Mouse (Mus musculus): ENCODE data around the gene Mon2. TPM values are rescaled to one million over a fixed set of nuclear protein-coding genes. Genes with fewer than 3 reads are reported as not detected.
"Not testable (repeated sequence)": the region's sequence is repeated elsewhere in the genome, so short reads cannot be mapped to it uniquely, and the experiment has no call there.

Gene Mon2
- polyA plus RNA-seq, 1 experiment, result 49.0 TPM

DNA sequence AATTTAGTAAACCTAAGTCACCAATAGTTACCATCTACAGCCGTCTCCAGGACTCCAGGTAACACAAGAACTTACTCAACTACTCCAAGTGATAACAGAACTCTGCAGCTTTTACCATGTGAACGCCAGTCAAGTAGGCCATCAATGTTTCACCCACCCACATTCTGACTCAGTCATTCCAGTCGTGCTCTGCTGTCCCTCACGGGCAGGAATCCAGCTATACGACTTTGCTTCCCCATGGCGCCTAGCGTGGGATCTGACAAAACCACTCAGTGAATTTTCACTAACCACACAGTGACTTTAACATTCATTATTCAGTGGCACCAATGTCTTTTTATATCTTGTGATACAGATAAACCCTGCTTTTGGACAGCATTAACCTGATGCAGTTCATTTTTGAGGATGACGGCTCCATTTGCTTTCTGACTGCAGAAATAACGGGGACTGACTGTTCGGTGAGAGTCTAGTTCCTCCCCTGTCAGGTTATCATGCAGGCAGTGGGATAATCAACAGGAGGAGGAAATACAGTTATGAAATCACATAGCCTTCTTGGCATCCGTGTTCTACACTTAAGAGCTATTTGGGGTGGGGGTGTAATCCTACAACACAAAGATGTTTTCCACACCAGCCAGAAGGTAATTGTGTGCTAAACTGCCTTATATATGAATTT is 93.3 kb downstream of the Mon2 start:
- Histone ChIP-seq H3K4me1 (ENCODE audit: control insufficient read depth, insufficient read depth, insufficient read length, low read length) (peaks cover 7% of the 10 kb centered on the region; the same call in 1 of the 2 replicates), H3K36me3 (ENCODE audit: control insufficient read depth, insufficient read depth, low read length) (no peaks in the 10 kb centered on the region), H3K27me3 (ENCODE audit: control insufficient read depth, insufficient read depth, low read length) (no peaks in the 10 kb centered on the region), H3K27ac (ENCODE audit: insufficient read depth, low read depth, low read length) (no peak overlapping the region), H3K4me3 (ENCODE audit: low read depth, low read length) (no peak overlapping the region)
- WGBS, result 51% methylated on average over 11 of the region's 11 CpGs
- TF ChIP-seq POLR2A (IDR thresholded peaks at IDR 0.05; ENCODE audit: low read depth, low read length), result no peak
- no peak for TF ChIP-seq CTCF (IDR thresholded peaks at IDR 0.05; ENCODE audit: extremely low read depth, insufficient read length, insufficient replicate concordance, low read depth, low read length)

DNA sequence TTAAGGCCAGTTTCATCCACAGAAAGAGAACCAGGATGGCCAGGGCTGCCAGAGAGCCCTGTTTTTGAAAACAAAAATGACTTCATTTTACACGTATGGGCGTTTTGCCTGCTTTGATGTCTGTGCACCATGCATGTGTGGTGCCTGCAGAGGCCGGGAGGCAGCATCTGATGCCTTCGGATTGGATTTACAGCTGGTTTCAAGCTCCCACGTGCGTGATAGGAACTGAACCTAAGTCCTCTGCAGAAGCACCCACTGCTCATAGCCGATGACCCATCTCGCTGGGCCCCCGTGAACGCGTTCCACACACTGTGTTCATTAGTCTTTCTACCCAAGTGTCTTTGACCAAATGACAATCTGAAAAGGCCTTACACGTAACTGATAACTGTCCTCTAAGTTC is 96.2 kb downstream of the Mon2 start:
- 95% methylated on average over 12 of the region's 12 CpGs for WGBS
- Histone ChIP-seq H3K4me3 (ENCODE audit: low read depth, low read length) (no peak overlapping the region), H3K36me3 (ENCODE audit: control insufficient read depth, insufficient read depth, low read length) (no peaks in the 10 kb centered on the region)

DNA sequence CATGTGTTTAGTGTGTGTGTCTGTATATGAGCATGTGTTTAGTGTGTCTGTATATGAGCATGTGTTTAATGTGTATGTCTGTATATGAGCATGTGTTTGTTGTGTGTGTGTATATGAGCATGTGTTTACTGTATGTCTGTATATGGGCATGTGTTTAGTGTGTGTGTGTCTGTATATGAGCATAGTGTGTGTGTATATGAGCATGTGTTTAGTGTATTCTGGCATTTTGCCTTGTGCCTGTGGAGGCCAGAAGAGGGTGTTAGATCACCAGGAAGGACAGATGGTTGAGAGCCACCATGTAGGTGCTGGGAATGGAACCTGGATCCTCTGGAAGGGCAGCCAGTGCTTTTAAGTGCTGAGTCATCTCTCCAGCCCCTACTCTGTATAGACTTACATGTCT is 96.9 kb downstream of the Mon2 start:
- TF ChIP-seq CTCF (IDR thresholded peaks at IDR 0.05; ENCODE audit: extremely low read depth, insufficient read length, insufficient replicate concordance, low read depth, low read length) (no peak), POLR2A (IDR thresholded peaks at IDR 0.05; ENCODE audit: low read depth, low read length) (no peak)
- Histone ChIP-seq H3K36me3 (ENCODE audit: control insufficient read depth, insufficient read depth, low read length) (no peaks in the 10 kb centered on the region), H3K4me3 (ENCODE audit: low read depth, low read length) (no peak overlapping the region), H3K4me1 (ENCODE audit: control insufficient read depth, insufficient read depth, insufficient read length, low read length) (peaks cover 2% of the 10 kb centered on the region; the same call in 1 of the 2 replicates), H3K27me3 (ENCODE audit: control insufficient read depth, insufficient read depth, low read length) (no peaks in the 10 kb centered on the region), H3K27ac (ENCODE audit: insufficient read depth, low read depth, low read length) (no peak overlapping the region)

More for the DNA sequence above, 96.2 kb downstream of the Mon2 start:
- H3K27ac ChIP-seq (ENCODE audit: insufficient read depth, low read depth, low read length), result no peak overlapping the region
- H3K27me3 ChIP-seq (ENCODE audit: control insufficient read depth, insufficient read depth, low read length), result no peaks in the 10 kb centered on the region
- peaks cover 2% of the 10 kb centered on the region; the same call in 1 of the 2 replicates for H3K4me1 ChIP-seq (ENCODE audit: control insufficient read depth, insufficient read depth, insufficient read length, low read length)
- no peak for TF ChIP-seq POLR2A (IDR thresholded peaks at IDR 0.05; ENCODE audit: low read depth, low read length)
- TF ChIP-seq CTCF (IDR thresholded peaks at IDR 0.05; ENCODE audit: extremely low read depth, insufficient read length, insufficient replicate concordance, low read depth, low read length), result no peak

DNA sequence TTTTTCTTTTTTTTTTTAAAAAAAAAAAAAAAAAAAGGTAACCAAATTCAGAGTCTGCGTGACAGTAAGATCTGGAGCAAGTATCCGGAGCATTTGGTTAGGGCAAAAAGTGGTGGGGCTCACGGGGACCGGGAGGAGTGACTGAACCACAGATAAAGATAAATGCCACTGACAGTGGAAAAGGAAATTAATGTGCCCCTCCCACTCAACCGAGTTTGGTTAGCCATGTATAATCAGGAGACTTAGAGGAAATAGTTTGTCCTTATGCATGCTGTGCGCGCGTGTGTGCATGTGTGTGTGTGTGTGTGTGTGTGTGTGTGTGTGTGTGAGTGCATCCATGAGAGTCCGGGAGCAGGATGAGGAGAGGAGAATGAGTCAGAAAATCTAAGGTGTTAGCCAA is 100.3 kb downstream of the Mon2 start:
- Histone ChIP-seq H3K27me3 (ENCODE audit: control insufficient read depth, insufficient read depth, low read length) (no peaks in the 10 kb centered on the region), H3K4me1 (ENCODE audit: control insufficient read depth, insufficient read depth, insufficient read length, low read length) (no peaks in the 10 kb centered on the region), H3K27ac (ENCODE audit: insufficient read depth, low read depth, low read length) (no peak overlapping the region), H3K4me3 (ENCODE audit: low read depth, low read length) (no peak overlapping the region), H3K36me3 (ENCODE audit: control insufficient read depth, insufficient read depth, low read length) (no peaks in the 10 kb centered on the region)
- 54% methylated on average over 9 of the region's 9 CpGs for WGBS
- TF ChIP-seq CTCF (IDR thresholded peaks at IDR 0.05; ENCODE audit: extremely low read depth, insufficient read length, insufficient replicate concordance, low read depth, low read length) (no peak), POLR2A (IDR thresholded peaks at IDR 0.05; ENCODE audit: low read depth, low read length) (no peak)

DNA sequence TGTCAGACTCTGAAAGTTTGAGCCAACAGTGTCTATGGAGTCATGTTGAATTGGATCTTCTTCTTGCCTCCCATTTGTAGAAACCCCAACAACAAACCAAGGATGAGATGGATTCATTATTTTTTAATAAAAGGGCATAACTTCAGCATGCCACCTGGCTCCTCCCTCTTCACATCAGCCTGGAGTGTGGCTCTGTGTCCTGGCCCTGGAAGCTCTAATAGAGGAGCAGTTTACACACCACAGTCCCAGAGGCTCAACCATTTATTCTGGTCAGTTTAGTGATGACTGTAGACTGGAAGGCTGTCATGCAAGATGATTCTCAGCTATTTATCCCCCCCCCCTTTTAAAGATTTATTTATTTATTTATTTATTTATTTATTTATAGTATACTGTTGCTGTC is 103.1 kb downstream of the Mon2 start:
- Histone ChIP-seq H3K36me3 (ENCODE audit: control insufficient read depth, insufficient read depth, low read length) (no peaks in the 10 kb centered on the region), H3K27me3 (ENCODE audit: control insufficient read depth, insufficient read depth, low read length) (no peaks in the 10 kb centered on the region), H3K27ac (ENCODE audit: insufficient read depth, low read depth, low read length) (no peak overlapping the region), H3K4me3 (ENCODE audit: low read depth, low read length) (no peak overlapping the region), H3K4me1 (ENCODE audit: control insufficient read depth, insufficient read depth, insufficient read length, low read length) (no peaks in the 10 kb centered on the region)
- no peak for TF ChIP-seq POLR2A (IDR thresholded peaks at IDR 0.05; ENCODE audit: low read depth, low read length)
- no peak for TF ChIP-seq CTCF (IDR thresholded peaks at IDR 0.05; ENCODE audit: extremely low read depth, insufficient read length, insufficient replicate concordance, low read depth, low read length)

DNA sequence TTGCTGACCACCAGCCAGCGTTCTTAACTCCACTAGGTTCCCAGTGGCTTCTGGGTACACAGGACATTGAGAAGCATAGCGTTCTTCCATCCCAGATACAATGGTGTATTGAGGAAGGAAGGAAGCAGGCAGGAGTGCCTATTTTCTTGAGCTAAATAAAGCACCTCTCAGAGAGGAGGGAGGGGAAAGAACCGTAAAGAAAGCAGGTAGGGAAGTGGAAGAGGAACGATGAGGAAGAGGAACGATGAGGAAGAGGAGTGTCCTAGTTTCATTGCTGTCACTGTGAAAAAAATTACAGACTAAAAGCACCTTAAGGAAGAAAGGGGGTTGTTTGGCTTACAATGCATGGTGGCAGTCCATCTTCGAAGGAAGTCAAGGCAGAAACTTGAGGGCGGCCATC is 106.1 kb downstream of the Mon2 start:
- Histone ChIP-seq H3K36me3 (ENCODE audit: control insufficient read depth, insufficient read depth, low read length) (no peaks in the 10 kb centered on the region), H3K27ac (ENCODE audit: insufficient read depth, low read depth, low read length) (no peak overlapping the region), H3K4me3 (ENCODE audit: low read depth, low read length) (no peak overlapping the region), H3K4me1 (ENCODE audit: control insufficient read depth, insufficient read depth, insufficient read length, low read length) (no peaks in the 10 kb centered on the region), H3K27me3 (ENCODE audit: control insufficient read depth, insufficient read depth, low read length) (no peaks in the 10 kb centered on the region)
- 83% methylated on average over 7 of the region's 7 CpGs for WGBS
- TF ChIP-seq CTCF (IDR thresholded peaks at IDR 0.05; ENCODE audit: extremely low read depth, insufficient read length, insufficient replicate concordance, low read depth, low read length), result no peak
- TF ChIP-seq POLR2A (IDR thresholded peaks at IDR 0.05; ENCODE audit: low read depth, low read length), result no peak

DNA sequence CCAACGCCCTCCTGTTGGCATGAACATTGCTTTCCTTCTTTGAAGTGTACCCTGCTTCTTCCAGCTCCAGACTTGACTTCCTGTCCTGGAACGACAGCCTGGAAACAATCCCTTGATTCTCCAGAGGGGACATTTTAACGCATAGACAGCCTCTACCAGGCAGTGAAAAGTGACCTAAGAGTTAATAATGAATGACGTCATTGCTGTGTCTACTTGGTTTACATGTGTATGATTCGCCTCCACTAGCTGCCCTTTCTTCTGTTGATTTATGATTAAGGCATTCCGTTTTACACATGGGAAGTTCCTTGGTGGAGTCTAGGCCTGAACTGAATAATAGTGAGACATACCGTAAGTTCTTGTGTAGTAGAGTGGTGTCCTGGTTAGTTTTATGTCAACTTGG is 109.9 kb downstream of the Mon2 start:
- no peak for TF ChIP-seq POLR2A (IDR thresholded peaks at IDR 0.05; ENCODE audit: low read depth, low read length)
- no peak for TF ChIP-seq CTCF (IDR thresholded peaks at IDR 0.05; ENCODE audit: extremely low read depth, insufficient read length, insufficient replicate concordance, low read depth, low read length)

DNA sequence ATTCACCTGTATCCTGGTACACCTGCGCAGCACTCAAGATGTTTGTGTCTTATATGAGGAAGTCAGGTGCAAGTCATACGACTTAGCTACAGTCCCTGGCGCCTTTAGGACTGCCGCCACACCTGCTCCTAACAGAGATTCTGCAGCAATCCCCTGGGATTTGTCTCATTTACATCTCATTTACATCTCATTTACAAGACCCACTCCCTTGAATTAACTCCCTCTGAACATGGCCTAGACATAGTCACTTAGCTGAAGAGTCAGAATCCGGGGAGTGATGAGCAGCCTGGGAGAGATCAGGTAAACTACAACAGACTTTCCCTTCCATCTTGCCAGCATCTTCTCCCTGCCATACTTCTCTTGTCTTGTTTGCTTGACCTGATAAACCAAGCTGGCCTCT is 110.7 kb downstream of the Mon2 start:
- WGBS, result 95% methylated on average over 5 of the region's 5 CpGs
- not testable (repeated sequence) for H3K4me1 ChIP-seq (ENCODE audit: control insufficient read depth, insufficient read depth, insufficient read length, low read length); H3K27ac ChIP-seq (ENCODE audit: insufficient read depth, low read depth, low read length); H3K36me3 ChIP-seq (ENCODE audit: control insufficient read depth, insufficient read depth, low read length); H3K27me3 ChIP-seq (ENCODE audit: control insufficient read depth, insufficient read depth, low read length); H3K4me3 ChIP-seq (ENCODE audit: low read depth, low read length)

More for the DNA sequence above, 109.9 kb downstream of the Mon2 start:
- 61% methylated on average over 7 of the region's 7 CpGs for WGBS
- Histone ChIP-seq H3K27ac (ENCODE audit: insufficient read depth, low read depth, low read length) (no peak overlapping the region), H3K4me1 (ENCODE audit: control insufficient read depth, insufficient read depth, insufficient read length, low read length) (peaks cover 2% of the 10 kb centered on the region; the same call in 1 of the 2 replicates), H3K27me3 (ENCODE audit: control insufficient read depth, insufficient read depth, low read length) (no peaks in the 10 kb centered on the region), H3K4me3 (ENCODE audit: low read depth, low read length) (no peak overlapping the region), H3K36me3 (ENCODE audit: control insufficient read depth, insufficient read depth, low read length) (no peaks in the 10 kb centered on the region)

Data from small intestine, adult 2 months (tissue).